Mouse (Mus musculus): ENCODE data around the gene Slco2a1. TPM values are rescaled to one million over a fixed set of nuclear protein-coding genes. Genes with fewer than 3 reads are reported as not detected.

Gene Slco2a1
- polyA plus RNA-seq (2015; fragmentation: Nextera tagmentation; extraction: Ambion mirVana), result 21.0 and 21.4 TPM in 2 replicates

GRCm38 (mm10) chr9:102988462-102988861, at the start of gene Slco2a1:
Gene Slco2a1, plus strand, starts transcription at chr9:102988712.
- Histone ChIP-seq H3K9me3 (ENCODE audit: control insufficient read depth, low read length) (no peaks in the 10 kb centered on the region), H3K4me1 (replicated peaks; ENCODE audit: control insufficient read depth, insufficient read depth, low read length) (no peaks in the 10 kb centered on the region), H3K4me2 (ENCODE audit: low read depth, low read length) (no peak within 1 kb of the TSS), H3K9ac (ENCODE audit: low read length) (no peak within 1 kb of the TSS), H3K27ac (ENCODE audit: low read length) (no peak within 1 kb of the TSS), H3K36me3 (ENCODE audit: control insufficient read depth, insufficient read depth, low read length) (no peaks in the 10 kb centered on the region), H3K27me3 (ENCODE audit: control insufficient read depth, insufficient read depth, low read depth, low read length) (no peaks in the 10 kb centered on the region), H3K4me3 (ENCODE audit: low read length) (no peak within 1 kb of the TSS)
- 84% methylated on average over 8 of the region's 8 CpGs for WGBS
- no peak for ATAC-seq (ENCODE audit: low read depth)

GRCm38 (mm10) chr9:102942221-102942620, 46.3 kb upstream of the Slco2a1 start:
- ATAC-seq (ENCODE audit: low read depth), result no peak
- no peak overlapping the region for H3K4me3 ChIP-seq (ENCODE audit: low read length)
- no peak overlapping the region for H3K4me2 ChIP-seq (ENCODE audit: low read depth, low read length)
- no peaks in the 10 kb centered on the region for H3K27me3 ChIP-seq (ENCODE audit: control insufficient read depth, insufficient read depth, low read depth, low read length)
- H3K4me1 ChIP-seq (replicated peaks; ENCODE audit: control insufficient read depth, insufficient read depth, low read length), result no peaks in the 10 kb centered on the region
- no peak overlapping the region for H3K27ac ChIP-seq (ENCODE audit: low read length)
- no peaks in the 10 kb centered on the region for H3K9me3 ChIP-seq (ENCODE audit: control insufficient read depth, low read length)
- WGBS, result 63% methylated on average over 4 of the region's 4 CpGs
- H3K36me3 ChIP-seq (ENCODE audit: control insufficient read depth, insufficient read depth, low read length), result no peaks in the 10 kb centered on the region
- no peak overlapping the region for H3K9ac ChIP-seq (ENCODE audit: low read length)

GRCm38 (mm10) chr9:102944891-102945290, 43.6 kb upstream of the Slco2a1 start:
- Histone ChIP-seq H3K4me1 (replicated peaks; ENCODE audit: control insufficient read depth, insufficient read depth, low read length) (0 out of 2 replicates have a peak, but pooled peaks cover 2% of the 10 kb centered on the region), H3K9me3 (ENCODE audit: control insufficient read depth, low read length) (no peaks in the 10 kb centered on the region), H3K27me3 (ENCODE audit: control insufficient read depth, insufficient read depth, low read depth, low read length) (no peaks in the 10 kb centered on the region), H3K9ac (ENCODE audit: low read length) (no peak overlapping the region), H3K36me3 (ENCODE audit: control insufficient read depth, insufficient read depth, low read length) (no peaks in the 10 kb centered on the region), H3K4me3 (ENCODE audit: low read length) (no peak overlapping the region), H3K27ac (ENCODE audit: low read length) (no peak overlapping the region), H3K4me2 (ENCODE audit: low read depth, low read length) (no peak overlapping the region)
- 84% methylated on average over 9 of the region's 9 CpGs for WGBS
- ATAC-seq (ENCODE audit: low read depth), result no peak

GRCm38 (mm10) chr9:102946469-102947015, 42.0 kb upstream of the Slco2a1 start:
- Histone ChIP-seq H3K9ac (ENCODE audit: low read length) (no peak overlapping the region), H3K27me3 (ENCODE audit: control insufficient read depth, insufficient read depth, low read depth, low read length) (no peaks in the 10 kb centered on the region), H3K36me3 (ENCODE audit: control insufficient read depth, insufficient read depth, low read length) (no peaks in the 10 kb centered on the region), H3K4me2 (ENCODE audit: low read depth, low read length) (no peak overlapping the region), H3K9me3 (ENCODE audit: control insufficient read depth, low read length) (no peaks in the 10 kb centered on the region), H3K27ac (ENCODE audit: low read length) (no peak overlapping the region), H3K4me1 (replicated peaks; ENCODE audit: control insufficient read depth, insufficient read depth, low read length) (0 out of 2 replicates have a peak, but pooled peaks cover 2% of the 10 kb centered on the region), H3K4me3 (ENCODE audit: low read length) (no peak overlapping the region)
- no peak for ATAC-seq (ENCODE audit: low read depth)
- WGBS, result 62% methylated on average over 12 of the region's 12 CpGs

GRCm38 (mm10) chr9:102948706-102949105, 39.8 kb upstream of the Slco2a1 start:
- Histone ChIP-seq H3K27me3 (ENCODE audit: control insufficient read depth, insufficient read depth, low read depth, low read length) (no peaks in the 10 kb centered on the region), H3K4me1 (replicated peaks; ENCODE audit: control insufficient read depth, insufficient read depth, low read length) (0 out of 2 replicates have a peak, but pooled peaks cover 2% of the 10 kb centered on the region), H3K9me3 (ENCODE audit: control insufficient read depth, low read length) (no peaks in the 10 kb centered on the region), H3K4me3 (ENCODE audit: low read length) (no peak overlapping the region), H3K36me3 (ENCODE audit: control insufficient read depth, insufficient read depth, low read length) (no peaks in the 10 kb centered on the region), H3K4me2 (ENCODE audit: low read depth, low read length) (no peak overlapping the region), H3K27ac (ENCODE audit: low read length) (no peak overlapping the region), H3K9ac (ENCODE audit: low read length) (no peak overlapping the region)
- ATAC-seq (ENCODE audit: low read depth), result no peak
- 67% methylated on average over 5 of the region's 5 CpGs for WGBS

GRCm38 (mm10) chr9:102951091-102951994, 37.2 kb upstream of the Slco2a1 start:
- 0 out of 2 replicates have a peak, but pooled peaks cover 2% of the 10 kb centered on the region for H3K4me1 ChIP-seq (replicated peaks; ENCODE audit: control insufficient read depth, insufficient read depth, low read length)
- H3K9ac ChIP-seq (ENCODE audit: low read length), result no peak overlapping the region
- H3K36me3 ChIP-seq (ENCODE audit: control insufficient read depth, insufficient read depth, low read length), result no peaks in the 10 kb centered on the region
- H3K4me3 ChIP-seq (ENCODE audit: low read length), result no peak overlapping the region
- 79% methylated on average over 9 of the region's 9 CpGs for WGBS
- 0 out of 2 replicates have a peak, but pooled peaks cover 3% of the 10 kb centered on the region for H3K9me3 ChIP-seq (ENCODE audit: control insufficient read depth, low read length)
- H3K27me3 ChIP-seq (ENCODE audit: control insufficient read depth, insufficient read depth, low read depth, low read length), result no peaks in the 10 kb centered on the region
- no peak overlapping the region for H3K27ac ChIP-seq (ENCODE audit: low read length)
- H3K4me2 ChIP-seq (ENCODE audit: low read depth, low read length), result no peak overlapping the region
- no peak for ATAC-seq (ENCODE audit: low read depth)

- Histone ChIP-seq H3K4me2 (ENCODE audit: low read depth, low read length) (no peak overlapping the region), H3K27ac (ENCODE audit: low read length) (no peak overlapping the region), H3K9ac (ENCODE audit: low read length) (no peak overlapping the region), H3K9me3 (ENCODE audit: control insufficient read depth, low read length) (0 out of 2 replicates have a peak, but pooled peaks cover 3% of the 10 kb centered on the region), H3K36me3 (ENCODE audit: control insufficient read depth, insufficient read depth, low read length) (no peaks in the 10 kb centered on the region), H3K4me1 (replicated peaks; ENCODE audit: control insufficient read depth, insufficient read depth, low read length) (no peaks in the 10 kb centered on the region), H3K27me3 (ENCODE audit: control insufficient read depth, insufficient read depth, low read depth, low read length) (no peaks in the 10 kb centered on the region), H3K4me3 (ENCODE audit: low read length) (no peak overlapping the region)
- ATAC-seq (ENCODE audit: low read depth), result no peak
- WGBS, result 84% methylated on average over 3 of the region's 3 CpGs
Observed at GRCm38 (mm10) chr9:102955866-102956265, 32.6 kb upstream of the Slco2a1 start.

- no peak overlapping the region for H3K27ac ChIP-seq (ENCODE audit: low read length)
- H3K9ac ChIP-seq (ENCODE audit: low read length), result no peak overlapping the region
- 0 out of 2 replicates have a peak, but pooled peaks cover 3% of the 10 kb centered on the region for H3K9me3 ChIP-seq (ENCODE audit: control insufficient read depth, low read length)
- H3K27me3 ChIP-seq (ENCODE audit: control insufficient read depth, insufficient read depth, low read depth, low read length), result no peaks in the 10 kb centered on the region
- 60% methylated on average over 6 of the region's 6 CpGs for WGBS
- ATAC-seq (ENCODE audit: low read depth), result no peak
- H3K4me2 ChIP-seq (ENCODE audit: low read depth, low read length), result no peak overlapping the region
- H3K36me3 ChIP-seq (ENCODE audit: control insufficient read depth, insufficient read depth, low read length), result no peaks in the 10 kb centered on the region
- H3K4me3 ChIP-seq (ENCODE audit: low read length), result no peak overlapping the region
- peaks cover 4% of the 10 kb centered on the region; the same call in 1 of the 2 replicates for H3K4me1 ChIP-seq (replicated peaks; ENCODE audit: control insufficient read depth, insufficient read depth, low read length)
Observed at GRCm38 (mm10) chr9:102958703-102959102, 29.8 kb upstream of the Slco2a1 start.

GRCm38 (mm10) chr9:102961356-102962092, 27.0 kb upstream of the Slco2a1 start:
- H3K27ac ChIP-seq (ENCODE audit: low read length), result no peak overlapping the region
- H3K9me3 ChIP-seq (ENCODE audit: control insufficient read depth, low read length), result no peaks in the 10 kb centered on the region
- 33% methylated on average over 8 of the region's 8 CpGs for WGBS
- H3K4me2 ChIP-seq (ENCODE audit: low read depth, low read length), result no peak overlapping the region
- no peaks in the 10 kb centered on the region for H3K36me3 ChIP-seq (ENCODE audit: control insufficient read depth, insufficient read depth, low read length)
- H3K4me3 ChIP-seq (ENCODE audit: low read length), result no peak overlapping the region
- H3K9ac ChIP-seq (ENCODE audit: low read length), result no peak overlapping the region
- no peaks in the 10 kb centered on the region for H3K27me3 ChIP-seq (ENCODE audit: control insufficient read depth, insufficient read depth, low read depth, low read length)
- ATAC-seq (ENCODE audit: low read depth), result no peak
- peaks cover 4% of the 10 kb centered on the region; the same call in 1 of the 2 replicates for H3K4me1 ChIP-seq (replicated peaks; ENCODE audit: control insufficient read depth, insufficient read depth, low read length)

Measured in lung, embryonic 16.5 days (tissue).